Mouse (Mus musculus) bone marrow macrophage, adult 2 months (primary cell): ENCODE data around the gene Grik4.

Experiments
- CTCF ChIP-seq: IDR thresholded peaks from 2 replicates; pipeline ENCODE4 v1.5.1; 2012; ENCODE audit warnings: low read depth, mild to moderate bottlenecking, low read length, moderate library complexity
- POLR2A ChIP-seq: IDR thresholded peaks from 2 replicates; pipeline ENCODE4 v1.6.1; 2012; ENCODE audit warnings: mild to moderate bottlenecking, low read depth, low read length, borderline replicate concordance

GRCm38 (mm10) chr9:42913201-42913600 is 31.1 kb downstream of the Grik4 start:
- TF ChIP-seq POLR2A (no peak), CTCF (no peak)
